Mouse (Mus musculus) T-helper 17 cell (primary cell): ENCODE results near the gene Clcn7.

Experiments
- in situ Hi-C, 2 experiments: fragments of 300-600 bp; cut with MboI, MseI; formaldehyde crosslinking; loops; 1 replicate in 1 of 2; 2 replicates in 1 of 2; pipeline ENCODE4 v1.15.1; 2025; ENCODE audit warnings: high pct_unique_total_duplicates in 2 of 2

Gene Clcn7

GRCm38 (mm10) chr17:25127079-25127478, 6.1 kb upstream of the Clcn7 start:
- in situ Hi-C loops: loop anchor here in 1 of 2 experiments (10.0 kb wide), 1 partner anchor 992 kb away; no protein-coding TSS in a partner anchor

- in situ Hi-C loops: loop anchor here in 1 of 2 experiments (10.0 kb wide), 1 partner anchor 993 kb away; no protein-coding TSS in a partner anchor
These were observed 5.5 kb upstream of the Clcn7 start for GRCm38 (mm10) chr17:25127681-25128080.

- in situ Hi-C loops: no loop called here
These were observed 3.1 kb upstream of the Clcn7 start for GRCm38 (mm10) chr17:25130060-25130459.

DNA sequence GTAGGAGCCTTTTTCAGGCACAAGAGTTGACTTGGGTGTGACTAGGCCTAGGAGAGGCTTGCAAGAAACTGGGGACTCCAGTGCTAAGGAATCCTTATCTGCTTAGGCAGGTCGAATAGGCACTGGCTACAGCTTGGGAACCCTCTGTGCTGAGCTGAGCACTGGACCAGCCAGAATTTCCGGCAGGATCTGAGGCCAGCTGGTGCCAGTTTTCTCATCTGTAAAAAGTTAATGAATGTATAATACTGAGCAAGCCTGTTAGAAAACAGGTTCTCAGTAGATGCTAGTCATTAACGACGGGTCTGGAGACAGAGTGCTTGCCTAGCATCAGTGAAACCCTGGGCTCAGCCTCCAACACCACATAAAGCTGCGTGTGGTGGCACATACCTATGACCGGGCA, 2.4 kb downstream of the Clcn7 start:
- in situ Hi-C loops: no loop called here

GRCm38 (mm10) chr17:25138803-25139202, 5.6 kb downstream of the Clcn7 start:
- in situ Hi-C loops: no loop called here

GRCm38 (mm10) chr17:25139960-25140359, 6.8 kb downstream of the Clcn7 start:
- in situ Hi-C loops: no loop called here

GRCm38 (mm10) chr17:25162161-25162560, 29.0 kb downstream of the Clcn7 start, which contains the start of gene Ccdc154:
Gene Ccdc154 (plus strand): TSS chr17:25162461.
- in situ Hi-C loops: no loop called here

GRCm38 (mm10) chr17:25163387-25163786, 30.2 kb downstream of the Clcn7 start:
- in situ Hi-C loops: no loop called here

GRCm38 (mm10) chr17:25164770-25165169, 31.6 kb downstream of the Clcn7 start:
- in situ Hi-C loops: no loop called here

DNA sequence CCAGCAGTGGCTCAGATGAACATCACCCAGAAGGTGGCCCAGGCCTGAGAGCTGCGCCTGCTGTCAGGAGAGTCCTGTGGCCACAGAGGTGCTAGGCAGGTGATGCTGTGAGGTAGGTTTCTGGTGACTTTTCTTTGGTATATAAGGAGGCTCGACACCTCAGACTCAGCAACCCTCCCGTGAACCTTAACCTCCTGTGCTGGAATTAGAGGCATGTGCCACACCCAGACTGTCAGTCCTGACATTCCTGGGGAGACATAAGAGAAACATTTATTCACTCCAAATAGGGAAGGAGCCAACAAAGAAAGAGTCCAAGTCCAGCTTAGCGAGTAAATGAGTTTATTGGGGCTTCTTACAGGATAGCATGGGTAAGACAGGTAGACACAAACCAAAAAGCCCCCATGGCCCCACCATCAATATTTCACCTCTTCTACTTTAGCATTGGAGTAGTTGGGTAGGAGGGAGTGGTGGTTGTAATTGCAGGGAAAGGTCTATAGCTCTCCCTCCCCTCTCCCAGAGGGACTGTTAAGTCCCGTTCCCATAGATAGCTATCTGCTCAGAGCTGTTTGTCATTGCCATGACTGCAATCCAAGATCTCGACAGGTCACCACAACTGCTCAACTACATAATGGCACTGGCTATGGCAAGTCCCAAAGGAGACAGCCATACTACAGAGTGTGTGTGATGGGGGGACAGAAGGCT, 32.9 kb downstream of the Clcn7 start:
- in situ Hi-C loops: no loop called here

DNA sequence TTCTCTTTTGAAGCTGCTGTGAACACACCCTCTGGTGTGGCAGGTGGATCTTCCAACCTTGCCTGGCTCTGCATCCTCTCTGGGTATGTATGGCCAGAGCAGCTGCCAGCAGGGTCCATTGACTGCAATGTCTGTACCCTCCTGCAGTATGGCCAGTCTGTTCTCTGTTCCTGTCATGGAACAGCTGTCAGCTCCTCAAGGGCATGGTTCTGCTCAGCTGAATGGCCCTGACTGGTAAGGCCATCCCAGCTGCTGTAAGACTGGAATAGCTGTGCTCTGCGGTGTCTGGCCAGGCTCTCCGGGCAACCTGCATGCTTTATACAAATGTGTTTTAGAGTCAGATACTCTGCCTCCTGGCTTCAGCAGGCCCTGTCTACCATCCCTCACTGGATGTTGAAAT, 36.5 kb downstream of the Clcn7 start:
- in situ Hi-C loops: no loop called here

DNA sequence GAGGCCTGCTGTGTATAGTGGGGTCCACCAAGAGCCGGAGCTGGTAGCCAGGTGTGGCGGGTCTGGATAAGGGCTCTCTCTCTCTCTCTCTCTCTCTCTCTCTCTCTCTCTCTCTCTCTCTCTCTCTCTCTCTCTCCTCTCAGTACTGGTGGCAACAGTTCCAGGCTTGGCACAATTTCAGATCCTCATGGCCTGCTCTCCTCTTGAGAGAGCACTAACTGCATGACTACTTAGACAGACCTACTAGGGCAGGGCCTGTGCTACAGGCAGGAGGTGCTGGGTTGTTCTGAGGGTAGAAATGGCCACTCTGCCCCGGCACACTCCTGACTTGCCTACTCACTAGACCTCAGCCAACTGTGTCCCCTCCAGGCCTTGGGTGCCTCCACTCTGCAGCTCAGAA, 39.4 kb downstream of the Clcn7 start:
- in situ Hi-C loops: no loop called here

DNA sequence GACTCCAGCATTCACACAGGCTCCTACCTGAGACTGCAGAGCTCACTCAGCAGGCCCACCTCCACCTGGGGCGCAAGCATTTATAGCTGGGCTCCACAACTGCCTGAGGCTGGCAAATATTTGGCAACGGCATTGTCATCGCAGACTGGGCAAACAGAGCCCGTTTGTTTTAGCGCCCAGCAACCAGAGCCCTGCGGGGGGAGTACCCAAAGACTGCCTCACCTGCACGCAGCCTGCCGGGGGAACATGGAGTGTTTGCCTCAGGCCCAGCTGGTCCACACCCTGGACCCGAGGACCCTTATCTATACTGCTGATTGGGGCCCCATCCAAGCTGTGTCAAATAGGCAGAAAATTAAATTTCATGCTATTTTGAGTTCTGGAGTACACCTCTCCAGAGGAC, 42.2 kb downstream of the Clcn7 start, which contains the start of gene Gm38655:
Gene Gm38655, minus strand, starts transcription at position 61 of the 400 bp plus-strand sequence.
- in situ Hi-C loops: no loop called here

DNA sequence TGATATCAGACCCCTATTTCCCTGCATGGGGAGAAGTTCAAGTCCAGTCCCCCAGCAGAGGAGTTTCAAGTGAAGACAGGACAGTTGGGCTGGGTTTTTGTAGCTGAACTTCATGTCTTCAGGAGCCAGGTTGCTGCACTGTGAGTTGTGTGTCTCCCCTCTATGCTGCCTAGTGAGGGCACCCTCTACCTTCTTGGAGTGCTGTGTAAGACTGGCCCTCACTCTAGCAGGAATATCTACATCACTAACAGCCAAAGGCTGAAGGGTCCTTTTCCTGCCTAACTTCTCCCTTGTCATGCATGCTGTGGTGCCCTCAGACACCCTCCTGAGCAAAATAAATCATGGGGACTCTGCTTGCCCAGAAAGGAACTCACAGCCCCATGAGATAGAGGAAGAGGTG, 50.0 kb downstream of the Clcn7 start:
- in situ Hi-C loops: no loop called here

GRCm38 (mm10) chr17:25184129-25184691, 51.0 kb downstream of the Clcn7 start, which contains the start of gene BC003965:
Gene BC003965 (plus strand): TSS chr17:25184554.
- in situ Hi-C loops: no loop called here

DNA sequence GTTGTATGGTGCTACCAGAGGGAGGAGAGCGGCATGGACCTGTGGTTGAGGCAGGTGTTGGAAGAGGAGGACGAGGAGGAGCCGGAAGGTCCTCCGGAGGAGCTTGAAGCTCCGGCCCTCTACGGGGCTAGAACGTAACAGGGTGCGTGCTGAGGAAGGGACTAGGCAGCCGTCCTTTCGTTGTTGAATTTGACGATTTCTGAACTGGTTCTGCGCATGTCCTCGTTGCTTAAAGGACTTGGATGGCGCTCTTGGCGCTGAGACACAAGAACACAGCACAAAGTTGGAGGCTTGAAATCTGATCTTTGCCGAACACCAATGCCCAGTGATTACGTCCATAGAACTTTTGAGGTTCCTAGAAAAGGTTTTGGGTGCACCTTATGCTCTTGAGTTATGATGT, 51.8 kb downstream of the Clcn7 start:
- in situ Hi-C loops: loop anchor here (5.0 kb wide), 2 partner anchors 42 to 87 kb away; partner anchors contain the start of gene Ube2i (in 1 of the 2)

GRCm38 (mm10) chr17:25187784-25188149, 54.6 kb downstream of the Clcn7 start:
- in situ Hi-C loops: loop anchor here (5.0 kb wide), 2 partner anchors 40 to 85 kb away; partner anchors contain the start of gene Ube2i (in 1 of the 2)

DNA sequence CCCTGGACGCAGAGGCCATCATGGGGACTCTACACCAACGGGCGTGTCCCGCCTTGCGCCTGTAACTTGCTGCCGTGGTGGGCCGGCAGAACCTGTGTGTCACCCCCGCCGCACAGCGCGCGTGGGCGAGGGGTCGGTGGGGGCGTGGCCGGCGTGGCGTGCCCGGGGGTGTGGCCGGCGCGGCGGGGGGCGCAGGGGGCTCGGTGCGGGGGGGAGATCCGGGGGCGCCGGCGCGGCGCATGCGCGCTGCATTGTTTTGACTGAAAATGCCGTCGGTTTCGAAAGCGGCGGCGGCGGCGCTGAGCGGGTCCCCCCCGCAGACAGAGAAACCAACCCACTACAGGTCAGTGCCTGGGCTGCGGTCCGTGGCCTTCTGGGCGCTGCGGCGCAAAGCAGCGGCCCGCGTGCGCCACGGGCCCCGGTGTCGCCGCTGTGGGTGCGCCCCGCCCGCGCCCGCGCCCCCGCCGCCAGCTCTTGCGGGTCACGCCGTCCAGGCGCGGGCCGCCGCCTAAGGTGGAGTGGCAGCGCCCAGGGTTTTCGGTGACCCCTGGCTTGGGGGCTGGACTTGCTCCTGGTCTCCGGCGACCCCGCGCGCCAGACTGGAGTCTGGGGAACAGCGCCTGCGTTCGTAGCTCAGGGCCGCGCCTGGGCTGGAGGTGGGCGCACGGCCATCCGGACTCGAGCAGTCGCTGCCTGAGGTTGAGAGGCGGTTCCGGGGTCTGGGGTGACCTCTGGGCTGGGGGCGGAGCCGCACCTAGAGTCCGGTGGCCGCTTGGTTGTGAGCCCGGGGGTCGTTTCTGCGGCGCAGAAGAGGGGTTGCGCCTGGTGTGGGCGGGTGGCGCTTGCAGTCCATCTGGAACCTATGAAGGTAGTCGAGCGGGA, 55.2 kb downstream of the Clcn7 start, which contains the start of gene Unkl:
Gene Unkl, plus strand, starts transcription at position 248 of the 882 bp plus-strand sequence.
- in situ Hi-C loops: loop anchor here (5.0 kb wide), 2 partner anchors 39 to 84 kb away; partner anchors contain the start of gene Ube2i (in 1 of the 2)

DNA sequence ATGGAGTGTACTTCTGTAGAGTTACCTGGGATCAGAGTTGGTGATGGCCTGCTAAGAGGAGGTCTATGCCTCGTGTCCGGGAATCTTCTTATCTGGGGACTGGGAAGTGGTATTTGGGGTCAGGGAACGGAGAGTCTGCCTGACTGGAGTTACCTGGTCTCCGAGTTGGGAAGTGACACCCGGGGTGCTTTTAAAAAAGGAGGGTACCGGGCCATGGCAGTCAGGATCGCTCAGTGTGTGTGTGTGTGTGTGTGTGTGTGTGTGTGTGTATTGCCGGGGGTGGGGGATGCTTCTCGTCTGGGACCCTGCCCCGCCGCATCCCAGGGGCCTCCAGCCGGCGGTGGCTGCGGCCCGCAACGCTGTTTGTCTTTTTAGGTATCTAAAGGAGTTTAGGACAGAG, 55.9 kb downstream of the Clcn7 start:
- in situ Hi-C loops: loop anchor here (5.0 kb wide), 2 partner anchors 38 to 83 kb away; partner anchors contain the start of gene Ube2i (in 1 of the 2)

GRCm38 (mm10) chr17:25202401-25202800, 69.2 kb downstream of the Clcn7 start:
- in situ Hi-C loops: no loop called here

DNA sequence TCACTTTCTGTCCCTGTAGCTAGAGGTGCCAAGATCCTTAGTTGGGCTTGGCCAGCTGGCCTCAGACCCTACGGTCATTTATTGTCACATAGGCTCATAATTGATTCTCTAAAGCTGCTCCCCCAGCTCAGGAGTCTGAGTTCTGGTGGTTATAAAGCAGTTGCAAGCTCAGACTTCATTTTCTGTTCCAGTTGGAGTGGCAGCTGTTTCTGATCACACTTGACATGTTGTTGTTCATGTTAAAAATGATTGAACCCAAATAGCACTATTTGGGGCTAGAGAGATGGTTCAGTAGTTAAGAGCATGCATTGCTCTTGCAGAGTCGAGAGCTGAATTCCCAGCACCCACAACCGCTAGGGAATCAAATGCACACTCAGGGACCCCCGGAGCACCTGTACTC, 76.8 kb downstream of the Clcn7 start:
- in situ Hi-C loops: no loop called here
